Mouse (Mus musculus) heart, postnatal 4 days (tissue): ENCODE measurements around the gene Ptchd4. TPM values are rescaled to one million over a fixed set of nuclear protein-coding genes. Genes with fewer than 3 reads are reported as not detected.
A peak's percentile ranks its signal among the peaks of the same experiment; 100 is the strongest.

Source experiments
- DNase-seq: peaks from one replicate; pipeline ENCODE4 v3.0.0; 2021
- total RNA-seq, 2 experiments: library from RNA; stranded (reverse); gene quantifications; 2 replicates each; pipeline ENCODE4 v1.2.3; 2021

Gene Ptchd4
- total RNA-seq, 2 experiments from 2014 or later = not detected

DNA sequence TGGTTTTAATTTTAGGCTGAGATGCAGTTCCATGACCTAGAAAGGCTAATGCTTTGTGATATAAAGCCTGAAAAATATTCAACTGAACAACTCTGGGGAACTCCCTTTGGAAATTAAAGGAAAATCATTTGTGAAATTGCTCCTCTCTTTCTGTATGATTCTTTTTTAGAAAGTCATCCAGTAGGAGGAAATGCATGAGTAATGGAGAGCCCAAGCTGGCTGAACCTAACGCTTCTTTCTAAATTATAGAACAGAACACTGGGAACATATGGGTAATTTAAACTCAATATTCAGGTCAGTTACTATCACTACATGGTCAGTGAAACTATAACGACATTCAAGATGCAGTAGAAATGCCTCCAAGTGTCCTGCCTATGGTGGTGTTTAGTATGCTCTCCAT, 114.6 kb downstream of the Ptchd4 start:
- no peak for DNase-seq

DNA sequence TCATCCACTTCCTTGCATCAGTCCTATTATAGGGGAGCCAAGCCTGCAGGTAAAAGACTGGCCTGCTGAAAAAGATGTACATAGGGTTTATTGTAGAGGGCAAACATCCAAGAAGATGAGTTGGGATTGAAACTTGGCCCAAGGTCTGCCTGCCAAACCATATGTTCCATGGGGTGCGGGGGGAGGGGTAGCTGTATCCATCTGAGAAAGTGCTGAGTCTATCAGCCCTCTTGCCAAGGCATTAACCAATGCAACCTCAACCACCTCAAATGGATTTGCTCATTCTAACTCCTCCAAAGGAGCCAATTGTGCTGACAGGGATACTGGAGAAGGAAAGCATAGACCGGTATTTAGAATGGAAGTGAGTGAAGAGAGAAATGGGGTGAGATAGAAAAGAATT, 136.5 kb downstream of the Ptchd4 start:
- no peak for DNase-seq

DNA sequence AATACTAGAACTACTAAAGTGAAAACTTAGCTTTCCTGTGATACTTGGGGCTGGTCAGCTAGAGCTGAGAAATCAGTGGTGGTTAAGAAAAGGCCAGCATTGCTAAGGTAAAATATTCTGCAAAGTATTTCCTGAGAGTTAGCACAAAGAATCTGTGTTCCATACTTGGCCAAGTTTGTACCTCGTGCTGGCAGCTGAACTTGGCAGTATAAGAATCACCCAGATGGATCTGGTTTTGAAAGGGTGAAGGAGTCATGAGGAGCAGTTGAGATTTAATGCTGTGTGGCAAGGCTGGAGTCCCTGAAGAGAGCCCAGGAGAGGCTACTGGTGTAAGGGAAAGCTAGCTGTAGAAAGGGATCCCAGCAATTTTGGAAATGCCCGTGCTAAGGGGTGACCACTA, 140.7 kb downstream of the Ptchd4 start:
- DNase-seq = no peak

DNA sequence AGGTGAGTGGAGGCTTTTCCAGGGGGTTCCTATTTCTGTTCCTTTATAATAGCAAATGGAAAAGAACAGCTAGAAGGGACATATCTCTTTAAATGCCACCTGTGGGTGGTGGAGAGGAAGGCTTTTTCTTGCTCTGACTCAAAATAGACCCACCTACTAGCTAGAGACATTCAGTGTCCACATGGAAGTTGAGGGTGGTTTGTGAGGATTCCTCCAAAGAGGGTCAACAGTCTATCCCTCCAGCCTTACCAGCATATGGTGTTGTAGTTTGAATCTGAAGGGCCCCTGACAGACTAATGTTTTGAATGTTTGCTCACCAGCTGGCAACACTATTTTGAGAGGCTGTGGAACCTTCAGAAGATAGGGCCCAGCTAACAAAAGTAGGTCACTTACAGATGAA, 147.0 kb downstream of the Ptchd4 start:
- DNase-seq = no peak

DNA sequence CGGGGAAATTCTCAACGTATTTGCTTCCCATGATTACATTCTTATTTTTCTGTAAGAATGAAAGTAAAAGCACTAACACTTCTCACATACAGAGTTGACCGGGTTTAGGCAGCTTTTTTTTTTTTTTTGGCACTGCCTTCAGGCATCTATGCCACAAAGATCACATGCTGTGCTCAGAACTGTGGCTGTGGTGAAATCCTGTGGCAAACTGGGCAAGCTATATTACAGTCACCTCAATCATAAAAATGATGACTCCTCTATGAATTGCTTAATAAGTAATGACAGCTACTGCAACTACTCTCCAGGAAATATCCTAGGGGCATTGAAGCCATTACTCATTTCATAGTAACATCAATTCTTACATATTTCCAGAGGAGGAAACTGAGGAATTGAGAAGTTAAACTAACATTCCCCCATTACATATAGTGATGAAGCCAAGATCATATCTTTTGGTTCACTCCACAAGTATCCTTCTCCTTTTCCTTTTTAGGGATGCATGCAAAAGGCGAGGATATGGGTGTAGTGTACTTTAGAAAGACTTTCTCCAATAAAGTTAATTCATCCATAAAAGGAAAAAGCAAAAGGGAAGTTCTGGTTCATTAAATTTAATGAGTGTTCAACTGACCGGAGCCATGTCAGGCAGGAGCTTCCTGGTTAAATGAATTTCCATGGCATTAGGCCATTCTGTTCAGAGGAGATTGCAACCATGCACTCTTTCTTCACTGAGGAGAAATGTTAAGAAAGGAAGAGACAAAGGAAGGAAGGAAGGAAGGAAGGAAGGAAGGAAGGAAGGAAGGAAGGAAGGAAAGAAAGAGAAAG, 164.6 kb downstream of the Ptchd4 start:
- no peak for DNase-seq

DNA sequence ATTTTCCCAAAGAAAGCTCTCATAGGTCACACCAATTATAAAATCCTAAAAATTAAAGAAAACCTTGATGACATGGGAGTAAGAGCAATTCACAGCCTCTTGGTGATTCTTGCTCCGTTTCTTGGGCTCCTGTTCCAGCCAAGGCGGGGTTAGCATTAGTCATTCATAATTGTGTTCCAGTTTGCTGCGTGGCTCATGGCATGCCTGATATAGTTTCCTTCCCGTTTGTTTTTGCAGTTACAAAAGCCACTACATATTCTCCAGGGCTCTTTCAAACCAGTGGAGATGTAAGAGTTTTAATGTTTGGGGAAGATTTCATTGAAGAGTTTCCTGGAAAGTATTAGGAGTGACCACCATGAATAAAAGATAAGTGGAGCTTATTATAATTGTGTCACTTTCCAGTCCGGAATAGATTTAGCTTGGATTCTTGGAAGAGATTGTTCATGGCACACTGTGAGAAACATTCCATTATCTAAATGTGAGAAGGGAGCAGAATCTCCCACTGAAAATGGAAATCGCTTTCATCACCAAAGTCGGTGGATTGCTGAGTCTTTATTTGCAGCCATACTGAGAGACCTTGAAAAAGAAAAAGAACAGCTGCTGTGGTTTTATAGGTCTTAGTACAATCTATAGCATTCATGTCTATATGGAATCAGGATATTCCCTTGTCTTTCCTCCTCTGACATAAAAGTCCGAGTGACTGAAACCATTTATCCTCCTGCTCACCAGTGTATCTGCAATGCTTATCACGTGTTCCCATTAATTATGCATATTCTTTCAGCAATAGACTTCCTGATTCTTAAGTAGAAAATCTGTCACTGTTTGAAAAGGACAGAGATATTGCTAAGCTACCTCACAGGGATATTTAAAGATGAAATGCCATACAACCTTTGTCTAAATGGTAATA, 193.9 kb downstream of the Ptchd4 start:
- peak; percentile 12 for DNase-seq

DNA sequence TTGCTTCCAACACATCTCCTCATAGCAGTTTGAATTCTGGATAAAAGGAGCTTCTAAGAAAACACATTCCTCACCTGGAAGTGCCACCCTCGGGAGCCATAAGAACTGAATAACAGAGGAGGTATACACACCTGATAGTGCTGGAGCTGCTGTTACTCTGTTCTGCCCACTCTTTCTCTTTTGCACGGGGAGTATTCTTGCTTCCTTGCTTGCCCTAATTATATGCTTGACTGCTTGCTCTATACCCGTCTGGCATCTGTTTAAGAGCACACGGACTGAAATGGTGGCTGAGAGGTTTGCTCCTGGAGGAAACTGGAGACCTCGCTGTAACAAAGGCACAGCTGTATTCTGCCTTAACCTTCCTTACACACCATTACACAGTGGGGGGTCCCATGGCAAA, 214.4 kb downstream of the Ptchd4 start:
- no peak for DNase-seq

DNA sequence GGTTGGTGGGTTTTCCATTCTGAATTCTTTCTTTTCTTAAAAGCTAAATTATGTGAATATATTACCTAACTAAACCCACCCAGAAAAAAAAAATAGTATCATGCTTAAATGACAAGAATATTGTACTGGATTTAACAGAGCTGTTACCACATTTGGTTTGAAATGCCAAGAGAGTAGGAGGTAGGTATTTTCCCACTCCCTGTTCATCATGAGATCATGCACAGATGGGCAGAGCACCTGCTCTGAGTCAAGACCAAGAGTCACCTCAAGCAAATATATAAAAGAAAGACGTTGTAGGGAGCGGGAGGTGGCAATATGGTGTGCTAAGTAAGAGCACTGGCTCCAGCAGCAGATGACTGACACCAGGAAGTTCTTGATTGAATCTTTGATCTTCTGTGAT, 233.8 kb downstream of the Ptchd4 start:
- no peak for DNase-seq
